Mouse (Mus musculus) activated CD4-positive, CD25-positive, alpha-beta regulatory T cell, adult 4 months (primary cell): Measurements from ENCODE around the gene Vmn1r36. TPM values are rescaled to one million over a fixed set of nuclear protein-coding genes. Genes with fewer than 3 reads are reported as not detected.
"Not testable (repeated sequence)": the region's sequence is repeated elsewhere in the genome, so short reads cannot be mapped to it uniquely, and the experiment has no call there.

Source experiments
- ATAC-seq: one replicate; pipeline ENCODE4 v1.8.0; 2017
- polyA plus RNA-seq, 2 experiments: library from polyadenylated mRNA; unstranded; fragments of 100-300 nt; shearing (Covaris generic); gene quantifications; one replicate each; pipeline ENCODE4 v1.2.1; 2017

Gene Vmn1r36
- not detected for polyA plus RNA-seq

- ATAC-seq = not testable (repeated sequence)
These were observed at the start of gene Vmn1r36 for GRCm38 (mm10) chr6:66719068-66719467. Gene Vmn1r36 (minus strand): TSS chr6:66719168.

GRCm38 (mm10) chr6:66729082-66729481 lies 10.1 kb upstream of the Vmn1r36 start, which contains the start of gene Vmn1r37:
Gene Vmn1r37 (plus strand): TSS chr6:66729382.
- ATAC-seq = not testable (repeated sequence)

GRCm38 (mm10) chr6:66713854-66714253 lies 5.1 kb downstream of the Vmn1r36 start:
- no peak for ATAC-seq

- no peak for ATAC-seq
These were observed 10.1 kb downstream of the Vmn1r36 start for GRCm38 (mm10) chr6:66708901-66709300.

GRCm38 (mm10) chr6:66685806-66686205 lies 33.2 kb downstream of the Vmn1r36 start, which contains the start of gene Vmn1r35:
Gene Vmn1r35 (minus strand): TSS chr6:66685906.
- ATAC-seq = no peak

Other genes with a start within 250 kb of the Vmn1r36 start
- 10 to 100 TPM; 39.9 to 50.4 TPM for gene Mad2l1, start 183.8 kb downstream of the Vmn1r36 start, polyA plus RNA-seq
- not detected for gene Vmn1r32, start 159.1 kb downstream of the Vmn1r36 start, polyA plus RNA-seq
- gene Vmn1r33, start 100.9 kb downstream of the Vmn1r36 start, polyA plus RNA-seq = not detected
- gene Vmn1r34, start 75.3 kb downstream of the Vmn1r36 start, polyA plus RNA-seq = not detected
- not detected for gene Vmn1r35, start 33.3 kb downstream of the Vmn1r36 start, polyA plus RNA-seq
- gene Vmn1r37, start 10.2 kb upstream of the Vmn1r36 start, polyA plus RNA-seq = not detected
- not detected for gene Vmn1r38, start 63.5 kb upstream of the Vmn1r36 start, polyA plus RNA-seq
- not detected for gene Vmn1r39, start 91.4 kb upstream of the Vmn1r36 start, polyA plus RNA-seq
- 10 to 100 TPM; 21.3 to 21.7 TPM for gene Gng12, start 177.2 kb upstream of the Vmn1r36 start, polyA plus RNA-seq